Mouse (Mus musculus) cerebellum, adult 8-10 months (tissue): ENCODE measurements at regions not wholly inside any gene's neighbourhood (a gene's known extent, or its start where the extent isn't known, plus 50 kb on each side); places are given as distances from the start of the nearest gene placed in this dataset.

Source experiments
- DNase-seq: peaks from one replicate; pipeline ENCODE4 v3.0.0; 2022

GRCm38 (mm10) chr7:95460889-95461288 is 710.2 kb upstream of the Tenm4 start:
- no peak for DNase-seq

GRCm38 (mm10) chr7:95465506-95465905 is 705.5 kb upstream of the Tenm4 start:
- DNase-seq: no peak

DNA sequence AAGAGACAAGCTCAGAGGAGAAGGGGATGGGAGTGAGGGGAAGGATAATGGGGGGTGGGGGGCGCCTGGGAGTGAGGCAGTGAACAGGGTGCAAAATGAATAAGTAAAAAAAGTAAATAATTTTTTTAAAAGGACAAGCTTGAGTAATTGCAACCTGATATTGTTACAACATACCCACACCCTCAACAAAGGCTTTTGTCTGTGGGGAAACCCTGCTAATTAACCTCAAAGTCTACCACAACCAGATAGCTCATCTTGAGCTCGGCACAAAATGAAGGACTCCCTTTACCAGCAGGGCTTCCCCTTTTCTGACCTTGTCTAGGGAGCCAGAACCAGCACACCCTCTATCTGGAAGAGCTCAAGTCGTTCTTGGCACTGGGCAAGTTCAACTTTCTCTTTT is 704.0 kb upstream of the Tenm4 start:
- no peak for DNase-seq

- DNase-seq: no peak
These were observed 697.2 kb upstream of the Tenm4 start for GRCm38 (mm10) chr7:95473892-95474291.

GRCm38 (mm10) chr7:95480121-95480726 is 690.8 kb upstream of the Tenm4 start:
- DNase-seq: no peak

GRCm38 (mm10) chr7:95489666-95490065 is 681.4 kb upstream of the Tenm4 start:
- DNase-seq: peak; percentile 7

DNA sequence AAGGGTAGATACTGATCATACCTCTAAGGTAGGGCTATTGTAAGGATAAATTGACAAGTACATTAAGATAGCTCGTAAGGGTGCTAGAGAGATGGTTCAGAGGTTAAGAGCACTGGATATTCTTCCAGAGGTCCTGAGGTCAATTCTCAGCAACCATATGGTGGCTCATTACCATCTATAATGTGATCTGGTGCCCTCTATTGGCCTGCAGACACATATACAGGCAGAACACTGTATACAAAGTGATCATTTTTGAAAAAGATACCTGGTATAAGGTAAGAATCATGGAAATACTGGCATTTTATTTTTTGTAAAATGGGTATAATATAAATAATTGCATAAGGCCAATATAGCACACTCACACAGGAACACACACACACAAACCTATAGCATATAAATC is 676.3 kb upstream of the Tenm4 start:
- DNase-seq: no peak

- DNase-seq: no peak
These were observed 668.1 kb upstream of the Tenm4 start for GRCm38 (mm10) chr7:95502959-95503358.

DNA sequence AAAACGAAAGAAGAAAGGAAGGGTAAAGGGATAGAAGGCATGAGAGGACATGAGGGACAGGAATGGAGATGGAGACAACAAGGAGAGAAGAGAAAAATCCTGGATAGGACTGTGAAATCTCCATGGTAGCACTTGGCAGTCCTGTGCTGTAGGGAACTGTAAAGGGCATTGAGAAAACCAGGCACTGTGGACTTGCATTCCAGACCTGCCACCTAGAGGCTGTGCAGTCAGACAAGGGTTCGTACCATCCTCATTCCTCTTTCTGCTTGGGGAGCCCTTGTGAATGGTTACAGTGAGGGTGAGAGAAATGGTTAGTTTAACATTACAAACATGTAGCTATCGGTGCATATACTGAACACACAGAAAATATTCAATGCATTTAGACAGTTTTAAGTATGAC is 623.8 kb upstream of the Tenm4 start:
- DNase-seq: no peak

- DNase-seq: no peak
These were observed 620.9 kb upstream of the Tenm4 start for GRCm38 (mm10) chr7:95550099-95550498.

DNA sequence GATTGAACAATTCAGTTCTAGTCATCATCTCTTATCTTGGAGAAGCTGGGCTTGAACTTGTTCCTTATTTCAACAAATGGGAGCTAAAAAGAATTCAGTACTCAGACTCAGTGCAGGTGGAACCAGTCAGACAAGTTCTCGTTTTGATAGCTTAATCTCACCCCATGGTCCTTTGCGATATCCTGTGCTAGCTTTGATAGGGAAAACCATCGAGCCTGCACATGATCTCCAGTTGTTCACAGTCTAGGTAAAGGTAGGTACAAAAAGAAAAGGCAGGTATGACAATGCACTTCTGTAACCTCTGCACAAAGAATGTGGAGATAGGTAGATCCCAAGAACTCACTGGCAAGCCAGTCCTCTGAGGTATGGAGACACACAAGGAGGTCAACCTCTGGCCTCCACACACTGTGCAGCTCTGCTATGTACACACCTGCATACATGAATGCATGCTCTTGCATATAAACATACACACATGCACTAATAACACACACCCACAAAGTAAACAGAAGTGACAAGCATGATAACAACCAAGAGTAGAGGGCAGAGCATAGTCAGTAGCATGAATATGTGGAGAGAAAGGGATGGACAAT is 619.2 kb upstream of the Tenm4 start:
- DNase-seq: no peak

- DNase-seq: no peak
These were observed 612.5 kb upstream of the Tenm4 start for GRCm38 (mm10) chr7:95558589-95558988.

DNA sequence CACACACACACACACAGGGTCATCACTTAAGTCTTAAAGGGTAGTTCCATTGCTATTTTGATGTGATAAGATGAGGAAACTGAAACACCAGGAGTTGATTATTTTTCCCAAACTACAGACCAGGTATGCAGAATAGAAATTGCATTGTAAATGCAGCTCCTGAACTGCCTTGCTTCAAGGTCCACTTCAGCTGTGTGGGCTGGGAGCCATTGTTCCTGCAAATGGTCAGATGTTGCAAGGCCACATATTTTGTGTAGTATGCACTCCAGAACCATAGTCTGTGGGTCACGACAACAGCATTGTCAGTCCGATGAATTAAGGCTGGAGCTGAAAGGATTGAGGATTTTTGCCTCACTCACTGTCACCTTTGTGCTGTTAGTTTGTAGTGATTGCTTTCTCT is 592.4 kb upstream of the Tenm4 start:
- DNase-seq: no peak

GRCm38 (mm10) chr7:95581325-95581724 is 589.7 kb upstream of the Tenm4 start:
- no peak for DNase-seq

DNA sequence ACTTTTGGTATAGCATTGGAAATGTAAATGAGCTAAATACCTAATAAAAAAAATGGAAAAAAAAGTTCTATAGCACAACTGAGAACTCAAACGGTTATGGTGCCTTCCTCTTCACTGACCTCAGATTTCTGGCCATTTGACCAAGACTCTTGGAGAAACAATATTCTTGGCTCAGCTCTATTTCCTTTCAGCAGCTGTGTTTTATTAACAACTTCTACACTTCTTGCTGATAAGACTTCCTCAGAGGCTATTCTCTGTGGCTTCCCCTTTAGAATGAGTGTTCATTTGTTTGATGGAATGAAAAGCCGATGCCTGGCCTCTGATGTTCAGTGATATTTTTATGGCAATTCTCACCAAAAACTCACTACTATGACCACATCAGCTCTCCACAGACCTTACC is 572.7 kb upstream of the Tenm4 start:
- DNase-seq: no peak

- DNase-seq: no peak
These were observed 557.3 kb upstream of the Tenm4 start for GRCm38 (mm10) chr7:95613736-95614135.

DNA sequence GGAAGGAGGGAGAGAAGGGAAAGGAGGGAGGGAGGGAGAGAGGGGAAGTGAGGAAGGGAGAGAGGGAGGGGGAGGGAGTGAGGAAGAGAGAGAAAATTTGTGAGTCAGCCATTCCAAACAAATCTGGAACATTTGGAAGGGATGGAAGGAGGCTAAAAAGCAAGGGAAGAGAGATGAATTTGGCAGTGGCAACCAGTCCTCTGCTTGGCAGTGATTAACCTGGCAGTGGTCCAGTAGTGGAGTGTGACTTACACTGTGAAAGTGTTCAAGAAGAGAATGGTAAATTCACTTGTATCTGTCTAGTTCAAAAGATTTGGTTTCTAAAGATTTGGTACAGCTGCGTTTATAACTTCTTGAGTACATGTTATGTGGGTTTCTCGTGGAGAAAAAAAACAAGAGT is 553.7 kb upstream of the Tenm4 start:
- no peak for DNase-seq

DNA sequence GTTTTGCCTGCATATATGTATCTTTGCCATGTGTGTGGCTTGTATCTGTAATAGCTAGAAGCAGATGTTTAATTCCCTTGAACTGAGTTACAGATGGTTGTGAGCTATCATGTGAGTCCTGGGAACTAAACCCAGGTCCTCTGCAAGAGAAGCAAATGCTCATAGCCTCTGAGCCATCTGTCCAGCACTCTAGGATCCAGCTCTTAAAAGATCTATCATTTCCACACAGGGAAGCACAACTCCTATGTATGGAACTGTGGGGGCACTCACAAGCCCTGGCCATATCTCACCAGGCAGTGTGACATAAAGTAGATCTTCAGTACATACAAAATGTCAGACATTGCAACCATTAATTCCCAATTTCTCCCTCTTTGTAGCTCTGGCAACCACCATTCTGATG is 552.9 kb upstream of the Tenm4 start:
- no peak for DNase-seq

DNA sequence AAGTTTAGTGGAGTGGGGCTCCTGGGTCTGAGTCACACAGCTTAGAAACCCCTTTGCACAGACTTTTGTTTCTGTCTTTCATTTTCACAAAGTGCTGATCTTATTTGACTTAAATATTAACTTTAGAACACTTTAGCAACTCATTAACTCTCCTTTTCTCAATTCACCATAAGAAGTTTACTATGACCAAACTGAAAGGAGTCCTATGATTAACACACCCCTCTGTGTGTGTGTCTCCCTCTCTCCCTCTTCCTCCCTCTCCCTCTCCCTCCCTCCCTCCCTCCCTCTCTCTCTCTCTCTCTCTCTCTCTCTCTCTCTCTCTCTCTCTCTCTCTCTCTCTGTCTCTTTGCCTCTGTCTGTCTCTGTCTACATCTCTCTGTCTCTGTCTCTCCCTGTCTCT is 551.0 kb upstream of the Tenm4 start:
- DNase-seq: no peak

- no peak for DNase-seq
These were observed 530.4 kb upstream of the Tenm4 start for GRCm38 (mm10) chr7:95640683-95641082.

DNA sequence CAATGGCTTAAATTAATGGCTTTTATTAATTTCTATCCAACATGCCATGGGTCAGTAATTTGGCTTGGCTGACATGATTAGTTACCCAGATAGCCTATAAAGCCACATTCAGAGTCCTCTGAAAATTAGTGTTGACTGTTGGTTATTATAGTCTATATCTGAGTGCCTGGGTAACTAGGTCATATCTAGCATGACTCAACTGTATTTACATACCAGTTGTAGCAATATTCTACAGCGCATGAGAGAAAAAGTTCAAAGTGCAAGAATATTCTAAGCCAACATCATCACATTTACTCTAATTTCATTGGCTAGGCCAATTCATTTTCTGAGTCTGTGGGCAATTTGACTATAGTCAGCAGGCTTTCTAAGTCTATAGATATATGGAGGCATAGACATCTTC is 496.7 kb upstream of the Tenm4 start:
- no peak for DNase-seq

GRCm38 (mm10) chr7:95682521-95682920 is 488.5 kb upstream of the Tenm4 start:
- no peak for DNase-seq

DNA sequence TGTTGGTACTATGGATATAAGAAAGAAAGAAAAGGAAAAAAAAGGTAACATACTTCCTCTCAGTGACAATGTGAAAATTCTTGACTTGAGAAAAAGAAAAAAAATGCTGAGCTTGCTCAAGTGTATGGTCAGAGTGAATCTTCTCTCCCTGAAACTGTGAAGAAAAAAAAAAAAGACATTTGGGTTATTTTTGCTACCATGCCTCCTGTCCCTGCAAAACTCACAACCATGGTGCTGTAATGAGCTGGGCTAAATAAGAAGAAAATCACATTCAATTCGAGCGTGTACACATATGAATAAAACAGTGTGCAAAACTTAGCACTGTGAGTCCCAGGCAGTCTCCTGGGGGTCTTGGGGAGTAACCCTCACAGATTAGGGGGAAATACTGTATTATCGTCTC is 483.3 kb upstream of the Tenm4 start:
- DNase-seq: no peak

GRCm38 (mm10) chr7:95688151-95689146 is 482.6 kb upstream of the Tenm4 start:
- DNase-seq: no peak
